Comparison of ENCODE assay signal across 28 mouse cellular contexts in genomic region chr11:95619886-95620444, GRCm38 (mm10). TPM values are rescaled to one million over a fixed set of nuclear protein-coding genes. Genes with fewer than 3 reads are reported as not detected.
DNase-seq lines count a peak whose midpoint lies in the region; ATAC-seq and TF ChIP-seq lines count a peak whose summit lies in the region.
"Had no signal": no experiment of that assay in that cellular context is flagged by ENCODE, and none has a peak within 500 bp of the region (broad histone marks: within the 10 kb centered on the region; RNA-seq: fewer than 3 reads in every experiment).

No protein-coding gene starts in this region.

- WGBS in hindbrain, postnatal 0 days, result 86% methylated on average over 5 of the region's 5 CpGs
- 88% methylated on average over 5 of the region's 5 CpGs for WGBS in neural tube, embryonic 15.5 days

- H3K27ac ChIP-seq in hindbrain, postnatal 0 days, result no peak overlapping the region
- H3K27ac ChIP-seq in neural tube, embryonic 15.5 days (replicated peaks), result no peak overlapping the region
- H3K27ac ChIP-seq: embryonic facial prominence, embryonic 12.5 days; embryonic facial prominence, embryonic 15.5 days; heart, adult 2 months; heart, embryonic 10.5 days; heart, embryonic 13.5 days; hindbrain, embryonic 12.5 days; hindbrain, embryonic 15.5 days; intestine, embryonic 15.5 days had no signal

- H3K27me3 ChIP-seq in hindbrain, postnatal 0 days (ENCODE audit: insufficient read depth, low read length), result no peaks in the 10 kb centered on the region
- no peaks in the 10 kb centered on the region for H3K27me3 ChIP-seq in neural tube, embryonic 15.5 days (replicated peaks)
- H3K27me3 ChIP-seq: embryonic facial prominence, embryonic 12.5 days; hindbrain, embryonic 15.5 days had no signal

- peak; percentile 67 for DNase-seq in heart, adult 11 months
- DNase-seq in heart, postnatal 10 days, result no peak
- DNase-seq in ES-CJ7 (ENCODE audit: low read depth, low spot score) (peak; percentile 63), adipocyte (ENCODE audit: low spot score) (peak; percentile 30)
- DNase-seq in skeletal muscle tissue, adult 2 months (ENCODE audit: low read depth, low spot score), result peak; percentile 60
- DNase-seq in hindbrain, postnatal 0 days (ENCODE audit: low spot score), result no peak
- DNase-seq in embryo, embryonic 11 days, result no peak
- DNase-seq: adrenal gland, adult 2 months; adrenal gland, postnatal 14 days; cerebellum, adult 11 months; cerebellum, adult 2 months; cerebellum, adult 9-11 months; cerebellum, postnatal 25 days; forebrain, postnatal 0 days; gastrocnemius, postnatal 14 days; heart, adult 2 months; kidney, adult 11 months had no signal

- no peak for ATAC-seq in hindbrain, postnatal 0 days
- ATAC-seq in neural tube, embryonic 15.5 days (ENCODE audit: low FRiP score), result no peak
- ATAC-seq: forebrain, embryonic 14.5 days; intestine, embryonic 15.5 days; Patski had no signal

- no peak overlapping the region for H3K4me2 ChIP-seq in hindbrain, postnatal 0 days (ENCODE audit: low read depth, low read length)
- H3K4me2 ChIP-seq in neural tube, embryonic 15.5 days, result no peak overlapping the region
- H3K4me2 ChIP-seq: embryonic facial prominence, embryonic 12.5 days; embryonic facial prominence, embryonic 15.5 days; heart, embryonic 13.5 days; hindbrain, embryonic 12.5 days; hindbrain, embryonic 15.5 days; intestine, embryonic 15.5 days had no signal

- TF ChIP-seq CTCF in hindbrain, postnatal 0 days (IDR thresholded peaks at IDR 0.05; ENCODE audit: low read depth), result no peak

- intact Hi-C loops in heart, postnatal 10 days (cut with DNase I), result no loop called here

- H3K36me3 ChIP-seq in hindbrain, postnatal 0 days (ENCODE audit: insufficient read depth, low read length), result no peaks in the 10 kb centered on the region
- H3K36me3 ChIP-seq in neural tube, embryonic 15.5 days, result no peaks in the 10 kb centered on the region
- H3K36me3 ChIP-seq: embryonic facial prominence, embryonic 12.5 days; embryonic facial prominence, embryonic 15.5 days; heart, embryonic 10.5 days; heart, embryonic 13.5 days; hindbrain, embryonic 12.5 days; hindbrain, embryonic 15.5 days; intestine, embryonic 15.5 days had no signal

- H3K9ac ChIP-seq in hindbrain, postnatal 0 days (replicated peaks; ENCODE audit: low read length), result no peak overlapping the region
- no peak overlapping the region for H3K9ac ChIP-seq in neural tube, embryonic 15.5 days (replicated peaks)
- H3K9ac ChIP-seq: embryonic facial prominence, embryonic 12.5 days; embryonic facial prominence, embryonic 15.5 days; forebrain, postnatal 0 days; heart, embryonic 13.5 days; hindbrain, embryonic 12.5 days; hindbrain, embryonic 15.5 days; intestine, embryonic 15.5 days had no signal

- H3K4me3 ChIP-seq in hindbrain, postnatal 0 days (ENCODE audit: low read length), result no peak overlapping the region
- H3K4me3 ChIP-seq in neural tube, embryonic 15.5 days (replicated peaks), result no peak overlapping the region
- H3K4me3 ChIP-seq: embryonic facial prominence, embryonic 12.5 days; embryonic facial prominence, embryonic 15.5 days; heart, adult 2 months; heart, embryonic 10.5 days; heart, embryonic 13.5 days; hindbrain, embryonic 12.5 days; hindbrain, embryonic 15.5 days; intestine, embryonic 15.5 days had no signal

- peaks cover 5% of the 10 kb centered on the region; the same call in 1 of the 2 replicates for H3K4me1 ChIP-seq in hindbrain, postnatal 0 days (ENCODE audit: insufficient read depth, low read length)
- H3K4me1 ChIP-seq in neural tube, embryonic 15.5 days, result peaks cover 32% of the 10 kb centered on the region

- H3K9me3 ChIP-seq in hindbrain, postnatal 0 days (ENCODE audit: low read length), result no peaks in the 10 kb centered on the region
- H3K9me3 ChIP-seq in neural tube, embryonic 15.5 days (replicated peaks), result no peaks in the 10 kb centered on the region
- H3K9me3 ChIP-seq: embryonic facial prominence, embryonic 12.5 days; embryonic facial prominence, embryonic 15.5 days; heart, embryonic 10.5 days; heart, embryonic 13.5 days; hindbrain, embryonic 12.5 days; hindbrain, embryonic 15.5 days; intestine, embryonic 15.5 days had no signal

RNA-seq across cellular contexts. Expression of gene Ngfr, which starts 32.4 kb away (rescaled TPM):
- total RNA-seq in heart, postnatal 10 days (2021), result 1 to 10 TPM; 2.7 to 4.4 TPM
- 53.2 and 66.9 TPM in 2 replicates for total RNA-seq in hindbrain, postnatal 0 days (2014; rRNA removed)
- 25.4 and 31.0 TPM in 2 replicates for polyA plus RNA-seq in hindbrain, postnatal 0 days (2015; fragmentation: Nextera tagmentation; extraction: Ambion mirVana)
- 69.1 and 69.3 TPM in 2 replicates for polyA plus RNA-seq in neural tube, embryonic 15.5 days (2015; fragmentation: Nextera tagmentation; extraction: Ambion mirVana)
- total RNA-seq: hematopoietic stem cell, adult 5-6 weeks had no signal

RNA-seq across cellular contexts. Expression of gene Phb, which starts 46.8 kb away (rescaled TPM):
- 100 to 1,000 TPM; 337 to 343 TPM for total RNA-seq in heart, postnatal 10 days (2021)
- total RNA-seq in hindbrain, postnatal 0 days (2014; rRNA removed), result 143 and 156 TPM in 2 replicates
- 197 and 214 TPM in 2 replicates for polyA plus RNA-seq in hindbrain, postnatal 0 days (2015; fragmentation: Nextera tagmentation; extraction: Ambion mirVana)
- polyA plus RNA-seq in neural tube, embryonic 15.5 days (2015; fragmentation: Nextera tagmentation; extraction: Ambion mirVana), result 205 and 208 TPM in 2 replicates

Comparison
In these comparisons a context has a peak if more than half of its experiments do, and no peak if none do; other contexts are left out.
1. DNase-seq: peak in heart, adult 11 months (single experiment), ES-CJ7 (single experiment), adipocyte (single experiment) and skeletal muscle tissue, adult 2 months (single experiment); none in heart, postnatal 10 days (0 of 2), hindbrain, postnatal 0 days (single experiment) and embryo, embryonic 11 days (single experiment).